Mouse (Mus musculus): ENCODE data around the gene Rhpn2. TPM values are rescaled to one million over a fixed set of nuclear protein-coding genes. Genes with fewer than 3 reads are reported as not detected.
"Not testable (repeated sequence)": the region's sequence is repeated elsewhere in the genome, so short reads cannot be mapped to it uniquely, and the experiment has no call there.

Gene Rhpn2
- 1 to 10 TPM; 2.8 to 3.8 TPM for total RNA-seq (2021)
- long read RNA-seq, experiment 1, partial matches to known transcripts, result 0 of 4 reads
- long read RNA-seq, experiment 1, other reads (novel, unspliced or antisense), result 1 of 4 reads
- long read RNA-seq, experiment 2, partial matches to known transcripts, result 1 of 4 reads
- long read RNA-seq, experiment 2, other reads (novel, unspliced or antisense), result 3 of 4 reads

GRCm38 (mm10) chr7:35333692-35334526 is at the start of gene Rhpn2:
TSS of gene Rhpn2 (plus strand) at chr7:35334170.
- peak; percentile 97 to 99 for DNase-seq (ENCODE audit: low spot score in 2 of 2)

GRCm38 (mm10) chr7:35293464-35293863 is 40.5 kb upstream of the Rhpn2 start:
- no peak for DNase-seq (ENCODE audit: low spot score in 2 of 2)

- no peak for DNase-seq (ENCODE audit: low spot score in 2 of 2)
Measured at GRCm38 (mm10) chr7:35295631-35296030, 38.3 kb upstream of the Rhpn2 start.

- DNase-seq (ENCODE audit: low spot score in 2 of 2), result no peak
Measured at GRCm38 (mm10) chr7:35297886-35298285, 36.1 kb upstream of the Rhpn2 start.

- peak in 1 of 2 experiments; percentile 49 for DNase-seq (ENCODE audit: low spot score in 2 of 2)
Measured at GRCm38 (mm10) chr7:35299656-35300055, 34.3 kb upstream of the Rhpn2 start.

- DNase-seq (ENCODE audit: low spot score in 2 of 2), result no peak
Measured at GRCm38 (mm10) chr7:35300792-35301191, 33.2 kb upstream of the Rhpn2 start.

GRCm38 (mm10) chr7:35311214-35311613 is 22.8 kb upstream of the Rhpn2 start:
- no peak for DNase-seq (ENCODE audit: low spot score in 2 of 2)

GRCm38 (mm10) chr7:35314156-35314555 is 19.8 kb upstream of the Rhpn2 start:
- DNase-seq (ENCODE audit: low spot score in 2 of 2), result no peak

GRCm38 (mm10) chr7:35317729-35318609 is 16.0 kb upstream of the Rhpn2 start, which contains the start of gene Gpatch1:
TSS of gene Gpatch1 (minus strand) at chr7:35318440.
- peak; percentile 95 for DNase-seq (ENCODE audit: low spot score in 2 of 2)

GRCm38 (mm10) chr7:35319221-35319620 is 14.7 kb upstream of the Rhpn2 start:
- DNase-seq (ENCODE audit: low spot score in 2 of 2), result not testable (repeated sequence)

GRCm38 (mm10) chr7:35319755-35320154 is 14.2 kb upstream of the Rhpn2 start:
- DNase-seq (ENCODE audit: low spot score in 2 of 2), result no peak

GRCm38 (mm10) chr7:35322161-35322560 is 11.8 kb upstream of the Rhpn2 start:
- no peak for DNase-seq (ENCODE audit: low spot score in 2 of 2)

GRCm38 (mm10) chr7:35322732-35323420 is 11.1 kb upstream of the Rhpn2 start:
- DNase-seq (ENCODE audit: low spot score in 2 of 2), result no peak

GRCm38 (mm10) chr7:35331590-35331989 is 2.4 kb upstream of the Rhpn2 start:
- DNase-seq (ENCODE audit: low spot score in 2 of 2), result no peak

- DNase-seq (ENCODE audit: low spot score in 2 of 2), result peak in 1 of 2 experiments; percentile 36
Measured at GRCm38 (mm10) chr7:35333231-35333651, 729 bp upstream of the Rhpn2 start.

- no peak for DNase-seq (ENCODE audit: low spot score in 2 of 2)
Measured at GRCm38 (mm10) chr7:35334527-35335452, 820 bp downstream of the Rhpn2 start.

GRCm38 (mm10) chr7:35340196-35340595 is 6.2 kb downstream of the Rhpn2 start:
- no peak for DNase-seq (ENCODE audit: low spot score in 2 of 2)

- DNase-seq (ENCODE audit: low spot score in 2 of 2), result no peak
Measured at GRCm38 (mm10) chr7:35341282-35341681, 7.3 kb downstream of the Rhpn2 start.

- no peak for DNase-seq (ENCODE audit: low spot score in 2 of 2)
Measured at GRCm38 (mm10) chr7:35342498-35342897, 8.5 kb downstream of the Rhpn2 start.
